ENCODE assay signal across 12 mouse cellular contexts in the genomic region with DNA sequence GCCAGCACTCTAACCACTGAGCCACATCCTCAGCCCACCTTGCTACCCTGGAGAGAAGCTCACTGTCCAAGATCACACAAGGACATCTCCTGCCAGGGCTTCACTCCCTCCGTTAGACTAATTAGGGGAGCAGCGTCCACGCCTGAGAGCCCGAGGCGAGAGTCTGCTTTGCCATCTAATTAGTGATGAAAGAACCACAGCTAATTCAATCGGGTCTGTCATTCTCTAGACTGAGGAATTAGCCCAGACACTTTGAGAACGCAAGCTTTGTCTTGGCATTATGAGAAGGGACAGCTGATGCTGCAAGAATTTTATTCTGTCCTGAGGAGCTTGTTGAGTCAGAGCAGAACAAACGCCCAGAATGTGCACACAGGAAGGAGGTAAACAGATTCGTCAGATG.
A peak's percentile ranks its signal among the peaks of the same experiment; 100 is the strongest.
DNase-seq lines count a peak whose midpoint lies in the region; ATAC-seq and TF ChIP-seq lines count a peak whose summit lies in the region.
"Had no signal": no experiment of that assay in that cellular context is flagged by ENCODE, and none has a peak within 500 bp of the region (broad histone marks: within the 10 kb centered on the region; RNA-seq: fewer than 3 reads in every experiment).

No protein-coding gene starts in this region.

- no peaks in the 10 kb centered on the region for H3K27me3 ChIP-seq in hindbrain, embryonic 11.5 days (ENCODE audit: control insufficient read depth, insufficient read depth, low read length)
- no peaks in the 10 kb centered on the region for H3K27me3 ChIP-seq in hindbrain, embryonic 10.5 days (ENCODE audit: insufficient read depth, poor library complexity, severe bottlenecking)
- no peaks in the 10 kb centered on the region for H3K27me3 ChIP-seq in hindbrain, embryonic 13.5 days
- no peaks in the 10 kb centered on the region for H3K27me3 ChIP-seq in midbrain, postnatal 0 days (ENCODE audit: insufficient read depth, low read length)
- H3K27me3 ChIP-seq: CH12.LX had no signal

- no peak overlapping the region for H3K4me3 ChIP-seq in hindbrain, embryonic 11.5 days (ENCODE audit: low read depth, low read length)
- no peak overlapping the region for H3K4me3 ChIP-seq in hindbrain, embryonic 10.5 days
- no peak overlapping the region for H3K4me3 ChIP-seq in hindbrain, embryonic 13.5 days
- H3K4me3 ChIP-seq in midbrain, postnatal 0 days (ENCODE audit: low read depth, low read length) = no peak overlapping the region

- DNase-seq in hindbrain, embryonic 11.5 days (ENCODE audit: low spot score) = peak; percentile 21
- no peak for DNase-seq in hindbrain, embryonic 10.5 days (ENCODE audit: low spot score)
- DNase-seq in cerebellum, postnatal 14 days = peak; percentile 15 to 22
- DNase-seq in midbrain, postnatal 0 days (ENCODE audit: low spot score) = peak; percentile 59
- no peak for DNase-seq in gastrocnemius, postnatal 10 days
- no peak for DNase-seq in neural tube, embryonic 10.5 days (ENCODE audit: extremely low spot score, low spot score)
- DNase-seq: adrenal gland, postnatal 14 days; kidney, postnatal 14 days; liver, postnatal 0 days; thymus, adult 18-20 months had no signal

- no peak for ATAC-seq in hindbrain, embryonic 11.5 days (ENCODE audit: low FRiP score)
- peak; percentile 32; the same call in 1 of the 2 replicates for ATAC-seq in hindbrain, embryonic 13.5 days (ENCODE audit: low FRiP score)
- ATAC-seq in midbrain, postnatal 0 days (ENCODE audit: low FRiP score) = 0 out of 2 replicates have a peak, but pooled peaks have one; percentile 20

- H3K36me3 ChIP-seq in hindbrain, embryonic 11.5 days (ENCODE audit: control insufficient read depth, insufficient read depth, low read length) = no peaks in the 10 kb centered on the region
- H3K36me3 ChIP-seq in hindbrain, embryonic 10.5 days = no peaks in the 10 kb centered on the region
- H3K36me3 ChIP-seq in hindbrain, embryonic 13.5 days = no peaks in the 10 kb centered on the region
- H3K36me3 ChIP-seq in midbrain, postnatal 0 days (ENCODE audit: insufficient read depth, low read length) = no peaks in the 10 kb centered on the region

- H3K4me2 ChIP-seq in hindbrain, embryonic 11.5 days (replicated peaks; ENCODE audit: low read depth, low read length) = no peak overlapping the region
- 0 out of 2 replicates have a peak overlapping the region, but pooled peaks have one; percentile 1 for H3K4me2 ChIP-seq in hindbrain, embryonic 13.5 days
- H3K4me2 ChIP-seq in midbrain, postnatal 0 days (ENCODE audit: low read depth, low read length, poor library complexity, severe bottlenecking) = no peak overlapping the region

- H3K4me1 ChIP-seq in hindbrain, embryonic 11.5 days (replicated peaks; ENCODE audit: control insufficient read depth, insufficient read depth, low read length) = no peaks in the 10 kb centered on the region
- H3K4me1 ChIP-seq in hindbrain, embryonic 10.5 days (replicated peaks) = 0 out of 2 replicates have a peak, but pooled peaks cover 5% of the 10 kb centered on the region
- H3K4me1 ChIP-seq in hindbrain, embryonic 13.5 days (replicated peaks) = peaks cover 12% of the 10 kb centered on the region
- 0 out of 2 replicates have a peak, but pooled peaks cover 2% of the 10 kb centered on the region for H3K4me1 ChIP-seq in midbrain, postnatal 0 days (ENCODE audit: insufficient read depth, low read length)

- no peak overlapping the region for H3K27ac ChIP-seq in hindbrain, embryonic 11.5 days (ENCODE audit: low read depth, low read length)
- no peak overlapping the region for H3K27ac ChIP-seq in hindbrain, embryonic 10.5 days
- peak overlapping the region; percentile 58; the same call in 1 of the 2 replicates for H3K27ac ChIP-seq in hindbrain, embryonic 13.5 days
- H3K27ac ChIP-seq in midbrain, postnatal 0 days (ENCODE audit: low read depth, low read length) = no peak overlapping the region

- no peaks in the 10 kb centered on the region for H3K9me3 ChIP-seq in hindbrain, embryonic 11.5 days (ENCODE audit: control insufficient read depth, low read length)
- H3K9me3 ChIP-seq in hindbrain, embryonic 10.5 days = no peaks in the 10 kb centered on the region
- H3K9me3 ChIP-seq in hindbrain, embryonic 13.5 days = no peaks in the 10 kb centered on the region
- no peaks in the 10 kb centered on the region for H3K9me3 ChIP-seq in midbrain, postnatal 0 days (ENCODE audit: low read length)

- TF ChIP-seq CTCF in midbrain, postnatal 0 days (IDR thresholded peaks at IDR 0.05) = no peak

- no peak overlapping the region for H3K9ac ChIP-seq in hindbrain, embryonic 11.5 days (ENCODE audit: low read depth, low read length)
- no peak overlapping the region for H3K9ac ChIP-seq in hindbrain, embryonic 13.5 days
- no peak overlapping the region for H3K9ac ChIP-seq in midbrain, postnatal 0 days (replicated peaks; ENCODE audit: low read length, poor library complexity, severe bottlenecking)
- H3K9ac ChIP-seq: liver, postnatal 0 days had no signal

- WGBS in hindbrain, embryonic 11.5 days = 48% methylated on average over 9 of the region's 9 CpGs
- WGBS in hindbrain, embryonic 10.5 days = 39% methylated on average over 9 of the region's 9 CpGs
- 28% methylated on average over 9 of the region's 9 CpGs for WGBS in hindbrain, embryonic 13.5 days
- 14% methylated on average over 9 of the region's 9 CpGs for WGBS in midbrain, postnatal 0 days

Comparison
In these comparisons a context has a peak if more than half of its experiments do, and no peak if none do; other contexts are left out.
1. DNase-seq: peak in hindbrain, embryonic 11.5 days (single experiment), cerebellum, postnatal 14 days (2 of 2) and midbrain, postnatal 0 days (single experiment); none in hindbrain, embryonic 10.5 days (single experiment), gastrocnemius, postnatal 10 days (single experiment) and neural tube, embryonic 10.5 days (single experiment).